Mouse (Mus musculus): ENCODE results near the gene Cfap99.

The Cfap99 gene

GRCm38 (mm10) chr5:34279214-34279613, 9.2 kb upstream of the Cfap99 start:
- DNase-seq = no peak

- no peak for DNase-seq
Observed at GRCm38 (mm10) chr5:34280976-34281375, 7.4 kb upstream of the Cfap99 start.

- DNase-seq = no peak
Observed at GRCm38 (mm10) chr5:34283355-34283754, 5.0 kb upstream of the Cfap99 start.

- no peak for DNase-seq
Observed at GRCm38 (mm10) chr5:34284156-34284750, 4.1 kb upstream of the Cfap99 start.

- DNase-seq = no peak
Observed at GRCm38 (mm10) chr5:34285285-34285684, 3.1 kb upstream of the Cfap99 start.

- no peak for DNase-seq
Observed at GRCm38 (mm10) chr5:34286516-34286915, 1.9 kb upstream of the Cfap99 start.

- no peak for DNase-seq
Observed at GRCm38 (mm10) chr5:34287001-34287837, 1.2 kb upstream of the Cfap99 start.

- DNase-seq = no peak
Observed at GRCm38 (mm10) chr5:34287838-34288145, 608 bp upstream of the Cfap99 start.

GRCm38 (mm10) chr5:34289286-34289685, 886 bp downstream of the Cfap99 start:
- no peak for DNase-seq

GRCm38 (mm10) chr5:34293363-34293762, 5.0 kb downstream of the Cfap99 start:
- no peak for DNase-seq

- no peak for DNase-seq
Observed at GRCm38 (mm10) chr5:34294696-34295095, 6.3 kb downstream of the Cfap99 start.

- no peak for DNase-seq
Observed at GRCm38 (mm10) chr5:34295141-34295540, 6.7 kb downstream of the Cfap99 start.

GRCm38 (mm10) chr5:34298061-34298460, 9.7 kb downstream of the Cfap99 start:
- no peak for DNase-seq

GRCm38 (mm10) chr5:34298937-34299535, 10.6 kb downstream of the Cfap99 start:
- DNase-seq = no peak

- DNase-seq = no peak
Observed at GRCm38 (mm10) chr5:34302377-34302776, 14.0 kb downstream of the Cfap99 start.

GRCm38 (mm10) chr5:34309016-34309415, 20.6 kb downstream of the Cfap99 start:
- DNase-seq = no peak

GRCm38 (mm10) chr5:34319491-34320034, 31.2 kb downstream of the Cfap99 start:
- no peak for DNase-seq

GRCm38 (mm10) chr5:34321236-34321635, 32.8 kb downstream of the Cfap99 start:
- DNase-seq = no peak

GRCm38 (mm10) chr5:34325286-34325685, 36.9 kb downstream of the Cfap99 start:
- DNase-seq = no peak

GRCm38 (mm10) chr5:34326249-34326691, 37.9 kb downstream of the Cfap99 start:
- DNase-seq = no peak

- DNase-seq = peak in 1 of 2 experiments; percentile 10
Observed at GRCm38 (mm10) chr5:34326875-34327576, 38.6 kb downstream of the Cfap99 start.

GRCm38 (mm10) chr5:34330136-34330535, 41.7 kb downstream of the Cfap99 start:
- no peak for DNase-seq

GRCm38 (mm10) chr5:34334081-34334480, 45.7 kb downstream of the Cfap99 start:
- DNase-seq = no peak

Data from spleen, adult 18-20 months (tissue).